Mouse (Mus musculus) stomach, embryonic 16.5 days (tissue): ENCODE measurements around the gene Wdfy3. TPM values are rescaled to one million over a fixed set of nuclear protein-coding genes. Genes with fewer than 3 reads are reported as not detected.

Source experiments
- ATAC-seq: fragments of 200-750 bp; cut with Nextera tagmentation; 2 replicates; pipeline ENCODE4 v1.8.0; 2017; ENCODE audit warnings: moderate number of reproducible peaks, moderate TSS enrichment; ENCODE audit not compliant: insufficient read depth, low FRiP score
- H3K27ac ChIP-seq: fragments of 300-500 bp; sonication (generic); 2 replicates; pipeline ENCODE4 v1.5.1; 2014; ENCODE audit warnings: low read length
- H3K27me3 ChIP-seq: fragments of 300-500 bp; sonication (generic); 2 replicates; pipeline ENCODE4 v1.6.1; 2014; ENCODE audit warnings: low read length, control low read depth, mixed read lengths; ENCODE audit not compliant: control insufficient read depth, insufficient read depth
- H3K36me3 ChIP-seq: fragments of 300-500 bp; sonication (generic); 2 replicates; pipeline ENCODE4 v1.6.1; 2014; ENCODE audit warnings: low read length; ENCODE audit not compliant: control insufficient read depth, insufficient read depth
- H3K4me1 ChIP-seq: fragments of 300-500 bp; sonication (generic); 2 replicates; pipeline ENCODE4 v1.6.1; 2014; ENCODE audit warnings: low read length, control low read depth, mixed read lengths; ENCODE audit not compliant: control insufficient read depth, insufficient read depth
- H3K4me2 ChIP-seq: fragments of 300-500 bp; sonication (generic); 2 replicates; pipeline ENCODE4 v1.6.1; 2014; ENCODE audit warnings: low read depth, low read length, mixed read lengths
- H3K4me3 ChIP-seq: fragments of 300-500 bp; sonication (generic); replicated peaks from 2 replicates; pipeline ENCODE4 v1.5.1; 2014; ENCODE audit warnings: mild to moderate bottlenecking, low read length
- H3K9ac ChIP-seq: fragments of 300-500 bp; sonication (generic); 2 replicates; pipeline ENCODE4 v1.6.1; 2014; ENCODE audit warnings: low read length
- H3K9me3 ChIP-seq: fragments of 300-500 bp; sonication (generic); replicated peaks from 2 replicates; pipeline ENCODE4 v1.6.1; 2016; ENCODE audit warnings: low read length, control low read depth; ENCODE audit not compliant: control insufficient read depth
- WGBS: fragments of 180-500 bp; shearing (Covaris S2); extraction: QIAGEN DNeasy Blood & Tissue Kit; methylation state at CpG from one replicate; pipeline ENCODE4 v1.1.7; 2014; 5-methylcytosine and 5-hydroxymethylcytosine counted together
- polyA plus RNA-seq: library from polyadenylated mRNA; unstranded; fragments of >200 nt; fragmentation: Nextera tagmentation; extraction: Ambion mirVana; gene quantifications from 2 replicates; pipeline ENCODE4 v1.2.1, GENCODE M21; 2015

The Wdfy3 gene
- polyA plus RNA-seq, 1 experiment from 2014 or later: 11.8 TPM

- ATAC-seq: no peak
- Histone ChIP-seq H3K4me2 (no peak overlapping the region), H3K4me3 (no peak overlapping the region), H3K36me3 (no peaks in the 10 kb centered on the region), H3K27me3 (no peaks in the 10 kb centered on the region), H3K4me1 (peaks cover 26% of the 10 kb centered on the region), H3K27ac (no peak overlapping the region), H3K9ac (no peak overlapping the region), H3K9me3 (no peaks in the 10 kb centered on the region)
- WGBS: 62% methylated on average over 18 of the region's 18 CpGs
Observed at GRCm38 (mm10) chr5:102063013-102063752, 6.5 kb downstream of the Wdfy3 start.

GRCm38 (mm10) chr5:102061816-102062215 lies 7.9 kb downstream of the Wdfy3 start:
- no peak for ATAC-seq
- no peaks in the 10 kb centered on the region for H3K27me3 ChIP-seq
- peaks cover 19% of the 10 kb centered on the region for H3K4me1 ChIP-seq
- H3K4me2 ChIP-seq: no peak overlapping the region
- no peak overlapping the region for H3K27ac ChIP-seq
- H3K9ac ChIP-seq: no peak overlapping the region
- H3K36me3 ChIP-seq: no peaks in the 10 kb centered on the region
- 55% methylated on average over 5 of the region's 5 CpGs for WGBS
- no peak overlapping the region for H3K4me3 ChIP-seq
- H3K9me3 ChIP-seq: no peaks in the 10 kb centered on the region

GRCm38 (mm10) chr5:102055946-102056345 lies 13.8 kb downstream of the Wdfy3 start:
- Histone ChIP-seq H3K9me3 (no peaks in the 10 kb centered on the region), H3K36me3 (no peaks in the 10 kb centered on the region), H3K4me2 (no peak overlapping the region), H3K4me3 (no peak overlapping the region), H3K4me1 (peaks cover 14% of the 10 kb centered on the region), H3K27ac (no peak overlapping the region; the same call in 1 of the 2 replicates), H3K9ac (no peak overlapping the region), H3K27me3 (no peaks in the 10 kb centered on the region)
- ATAC-seq: no peak
- 60% methylated on average over 7 of the region's 7 CpGs for WGBS

- H3K27ac ChIP-seq: no peak overlapping the region
- no peaks in the 10 kb centered on the region for H3K36me3 ChIP-seq
- H3K4me2 ChIP-seq: no peak overlapping the region
- H3K4me3 ChIP-seq: no peak overlapping the region
- H3K27me3 ChIP-seq: no peaks in the 10 kb centered on the region
- H3K9ac ChIP-seq: no peak overlapping the region
- 0 out of 2 replicates have a peak, but pooled peaks have one; percentile 29 for ATAC-seq
- WGBS: 37% methylated on average over 3 of the region's 3 CpGs
- H3K9me3 ChIP-seq: no peaks in the 10 kb centered on the region
- H3K4me1 ChIP-seq: peaks cover 14% of the 10 kb centered on the region
Observed at GRCm38 (mm10) chr5:102055130-102055641, 14.5 kb downstream of the Wdfy3 start.

- Histone ChIP-seq H3K4me1 (peaks cover 14% of the 10 kb centered on the region), H3K4me3 (no peak overlapping the region), H3K4me2 (no peak overlapping the region), H3K9ac (no peak overlapping the region), H3K9me3 (no peaks in the 10 kb centered on the region), H3K27ac (no peak overlapping the region), H3K27me3 (no peaks in the 10 kb centered on the region), H3K36me3 (no peaks in the 10 kb centered on the region)
- no peak for ATAC-seq
- 62% methylated on average over 11 of the region's 11 CpGs for WGBS
Observed at GRCm38 (mm10) chr5:102054511-102055093, 15.1 kb downstream of the Wdfy3 start.

- H3K27ac ChIP-seq: no peak overlapping the region
Observed at GRCm38 (mm10) chr5:102052906-102053305, 16.8 kb downstream of the Wdfy3 start.

GRCm38 (mm10) chr5:102052465-102052864 lies 17.3 kb downstream of the Wdfy3 start:
- Histone ChIP-seq H3K4me3 (no peak overlapping the region), H3K27ac (no peak overlapping the region)
- WGBS: 93% methylated on average over 4 of the region's 4 CpGs

More at GRCm38 (mm10) chr5:102052906-102053305, 16.8 kb downstream of the Wdfy3 start:
- H3K4me3 ChIP-seq: no peak overlapping the region
- no peak overlapping the region for H3K4me2 ChIP-seq
- WGBS: 73% methylated on average over 6 of the region's 6 CpGs
- ATAC-seq: no peak
- no peaks in the 10 kb centered on the region for H3K36me3 ChIP-seq
- no peak overlapping the region for H3K9ac ChIP-seq
- H3K9me3 ChIP-seq: no peaks in the 10 kb centered on the region
- H3K4me1 ChIP-seq: peaks cover 14% of the 10 kb centered on the region
- H3K27me3 ChIP-seq: no peaks in the 10 kb centered on the region

GRCm38 (mm10) chr5:102050677-102051076 lies 19.0 kb downstream of the Wdfy3 start:
- Histone ChIP-seq H3K4me1 (peaks cover 15% of the 10 kb centered on the region), H3K27ac (no peak overlapping the region), H3K9ac (no peak overlapping the region), H3K4me2 (no peak overlapping the region), H3K9me3 (no peaks in the 10 kb centered on the region), H3K4me3 (no peak overlapping the region), H3K36me3 (no peaks in the 10 kb centered on the region), H3K27me3 (no peaks in the 10 kb centered on the region)
- ATAC-seq: no peak
- 88% methylated on average over 1 of the region's 1 CpGs for WGBS

More at GRCm38 (mm10) chr5:102052465-102052864, 17.3 kb downstream of the Wdfy3 start:
- Histone ChIP-seq H3K4me1 (peaks cover 14% of the 10 kb centered on the region), H3K27me3 (no peaks in the 10 kb centered on the region), H3K4me2 (no peak overlapping the region), H3K36me3 (no peaks in the 10 kb centered on the region), H3K9me3 (no peaks in the 10 kb centered on the region), H3K9ac (no peak overlapping the region)
- no peak for ATAC-seq

- Histone ChIP-seq H3K9me3 (no peaks in the 10 kb centered on the region), H3K9ac (no peak overlapping the region), H3K4me3 (no peak overlapping the region), H3K27me3 (no peaks in the 10 kb centered on the region), H3K27ac (no peak overlapping the region), H3K36me3 (0 out of 2 replicates have a peak, but pooled peaks cover under 1% of the 10 kb centered on the region), H3K4me2 (no peak overlapping the region), H3K4me1 (peaks cover 16% of the 10 kb centered on the region)
- 97% methylated on average over 2 of the region's 2 CpGs for WGBS
- no peak for ATAC-seq
Observed at GRCm38 (mm10) chr5:102048416-102048815, 21.3 kb downstream of the Wdfy3 start.
